Mouse (Mus musculus) cerebral cortex, adult 2 months (tissue): ENCODE data around the gene Pdxdc1.

Experiments
- WGBS: fragments of 180-500 bp; shearing (Covaris S2); methylation state at CpG from one replicate; pipeline ENCODE4 v1.1.7; 2018; 5-methylcytosine and 5-hydroxymethylcytosine counted together

Gene Pdxdc1

DNA sequence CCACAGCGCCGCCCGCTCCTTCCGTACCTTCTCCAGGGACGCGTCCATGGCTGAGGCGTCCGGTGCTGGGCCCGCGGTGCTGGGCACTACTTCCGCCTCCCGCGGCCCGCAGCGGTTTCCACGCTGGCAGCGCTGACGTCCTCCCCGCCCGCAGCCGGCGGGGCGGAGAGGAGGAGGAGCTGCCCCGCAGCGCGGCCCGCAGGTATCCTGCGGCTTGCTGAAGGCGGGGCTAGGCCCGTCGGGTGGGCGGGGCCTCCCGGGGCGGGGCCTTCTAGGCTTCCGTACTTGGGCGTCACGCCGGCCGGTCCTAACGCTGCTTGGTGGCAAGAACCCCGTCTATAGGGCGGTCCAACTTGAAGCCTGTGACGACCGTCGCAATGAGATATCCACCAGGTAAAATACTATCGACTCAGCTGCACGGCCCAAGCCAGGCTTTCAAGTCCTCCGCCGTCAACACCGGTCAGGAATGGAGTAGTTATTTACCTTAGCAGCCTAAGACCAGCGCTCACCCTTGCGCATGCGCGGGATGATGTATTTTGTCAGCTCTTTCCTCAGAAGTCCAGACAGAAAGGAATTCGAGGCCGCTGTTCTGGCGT lies at the start of gene Pdxdc1, which contains the start of gene Mpv17l:
Pdxdc1 (minus strand) TSS at position 244 of the 596 bp plus-strand sequence.
Mpv17l (plus strand) TSS at position 274 of the 596 bp plus-strand sequence.
- under 1% methylated on average over 49 of the region's 57 CpGs for WGBS

DNA sequence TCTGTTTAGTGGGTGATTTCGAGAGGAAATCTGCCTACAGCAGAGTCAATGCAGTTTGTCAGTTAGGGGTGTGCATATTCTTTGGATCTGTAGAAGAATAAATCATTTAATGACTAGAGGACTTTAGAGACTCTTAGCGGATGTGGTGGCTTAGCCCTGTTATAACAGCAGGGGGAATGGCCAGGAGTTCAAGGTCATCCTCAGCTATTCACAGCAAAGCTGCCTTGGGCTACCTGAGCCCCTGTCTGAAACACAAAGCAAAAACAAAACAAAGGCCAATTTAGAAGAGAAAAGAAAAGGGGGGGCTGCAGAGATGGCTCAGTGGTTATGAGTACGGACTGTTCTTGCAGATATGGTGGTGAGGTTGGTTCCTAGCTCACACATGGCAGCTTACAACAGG lies 48.3 kb upstream of the Pdxdc1 start:
- WGBS, result 65% methylated on average over 3 of the region's 3 CpGs

DNA sequence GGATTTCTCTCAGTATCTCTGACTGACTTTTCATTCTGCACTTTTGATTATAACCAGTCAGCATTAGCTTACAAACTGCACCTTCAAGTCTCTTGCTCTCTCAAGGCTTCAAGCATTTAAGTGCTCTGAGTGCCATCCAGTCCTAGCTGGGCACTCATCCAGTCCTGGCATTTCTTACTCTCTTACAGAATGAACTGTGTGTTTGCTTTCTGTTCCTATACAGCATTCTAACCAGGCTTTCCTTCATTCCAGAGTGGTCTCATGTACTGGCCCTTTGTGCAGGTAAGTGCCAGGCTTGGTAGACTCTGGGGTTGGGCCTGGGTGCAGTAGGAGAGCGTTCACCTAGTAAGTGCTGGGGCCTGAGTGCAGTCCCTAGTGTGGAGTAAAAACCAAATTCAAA lies 43.4 kb upstream of the Pdxdc1 start:
- 88% methylated on average over 1 of the region's 1 CpGs for WGBS

DNA sequence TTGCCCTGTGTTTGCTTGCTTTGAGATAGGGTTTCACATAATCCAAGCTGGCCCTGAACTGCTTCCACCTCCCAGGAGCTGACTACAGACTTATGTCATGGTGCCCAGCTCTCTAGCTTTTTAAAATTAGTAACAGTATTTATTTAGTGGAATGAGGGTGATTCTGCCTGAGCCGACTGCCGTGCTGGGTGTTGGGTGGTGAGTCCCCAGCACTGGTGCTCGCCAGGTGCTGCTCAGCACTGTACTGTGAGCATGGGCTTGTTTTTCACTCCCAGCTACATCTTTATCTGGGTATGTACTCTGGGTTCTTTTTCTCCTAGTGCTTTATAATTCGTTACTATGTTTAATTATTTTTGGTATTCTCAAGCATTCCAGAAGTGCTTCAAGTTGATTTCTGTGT lies 42.2 kb upstream of the Pdxdc1 start:
- 52% methylated on average over 4 of the region's 4 CpGs for WGBS

DNA sequence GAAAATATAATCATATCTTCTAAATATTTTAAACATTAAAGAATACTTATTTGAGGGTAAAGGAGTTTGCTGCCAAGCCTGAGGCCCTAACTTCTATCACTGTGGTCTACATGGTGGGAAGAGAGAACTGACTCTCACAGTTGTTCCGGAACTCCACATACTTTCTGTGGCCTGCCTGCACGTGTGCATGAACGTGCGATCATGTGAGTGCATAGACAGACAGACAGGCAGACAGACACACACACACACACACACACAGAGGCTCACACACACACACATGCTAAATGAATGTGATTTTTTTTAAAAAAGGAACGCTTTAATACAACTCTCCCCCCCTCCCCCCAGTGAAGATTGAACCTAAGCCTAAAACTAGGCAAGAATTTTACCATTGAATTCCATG lies 41.8 kb upstream of the Pdxdc1 start:
- 79% methylated on average over 5 of the region's 5 CpGs for WGBS

DNA sequence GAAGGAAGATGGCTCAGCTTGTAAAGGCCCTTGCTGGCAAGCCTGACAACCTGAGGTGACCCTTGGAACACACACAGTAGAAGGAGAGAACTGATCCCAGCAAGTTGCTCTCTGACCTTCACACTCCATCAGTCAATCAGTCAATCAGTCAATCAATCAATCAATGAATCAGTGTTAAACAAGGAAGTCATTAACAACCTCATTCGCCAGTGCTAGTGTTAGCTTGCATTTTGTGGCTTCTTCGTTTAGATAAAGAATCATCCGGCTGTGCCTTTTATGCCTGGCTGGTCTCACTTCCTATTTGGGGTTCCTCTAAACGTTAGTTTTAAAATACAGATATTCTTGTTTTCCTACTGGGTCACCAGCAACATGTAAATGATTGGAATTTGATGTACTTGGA lies 41.2 kb upstream of the Pdxdc1 start:
- 41% methylated on average over 4 of the region's 4 CpGs for WGBS

DNA sequence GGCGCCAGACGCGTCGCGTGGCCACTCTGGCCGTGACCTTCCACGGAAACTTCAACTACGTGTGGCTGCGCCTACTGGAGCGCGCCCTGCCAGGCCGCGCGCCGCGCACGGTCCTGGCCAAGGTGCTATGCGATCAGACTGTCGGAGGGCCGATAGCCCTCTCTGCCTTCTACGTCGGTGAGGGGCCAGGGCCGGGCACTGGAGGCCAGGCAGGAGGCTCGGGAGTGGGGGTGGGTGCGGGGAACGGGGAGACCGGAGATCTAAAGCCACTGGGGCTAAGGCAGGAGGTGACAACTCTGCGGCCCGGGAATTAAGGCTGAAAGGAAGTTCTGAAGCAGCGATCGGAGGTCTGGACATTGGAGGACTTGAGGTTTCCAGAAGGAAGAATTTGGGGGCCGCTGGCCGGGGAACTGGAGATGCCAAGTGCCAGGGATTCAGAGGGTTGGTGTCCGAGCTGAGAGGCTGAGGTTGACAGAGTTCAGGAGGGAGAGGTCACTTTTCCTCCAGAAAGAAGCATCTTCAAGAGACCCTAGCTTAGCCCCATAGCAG lies 38.0 kb upstream of the Pdxdc1 start:
- WGBS, result 3% methylated on average over 34 of the region's 34 CpGs

DNA sequence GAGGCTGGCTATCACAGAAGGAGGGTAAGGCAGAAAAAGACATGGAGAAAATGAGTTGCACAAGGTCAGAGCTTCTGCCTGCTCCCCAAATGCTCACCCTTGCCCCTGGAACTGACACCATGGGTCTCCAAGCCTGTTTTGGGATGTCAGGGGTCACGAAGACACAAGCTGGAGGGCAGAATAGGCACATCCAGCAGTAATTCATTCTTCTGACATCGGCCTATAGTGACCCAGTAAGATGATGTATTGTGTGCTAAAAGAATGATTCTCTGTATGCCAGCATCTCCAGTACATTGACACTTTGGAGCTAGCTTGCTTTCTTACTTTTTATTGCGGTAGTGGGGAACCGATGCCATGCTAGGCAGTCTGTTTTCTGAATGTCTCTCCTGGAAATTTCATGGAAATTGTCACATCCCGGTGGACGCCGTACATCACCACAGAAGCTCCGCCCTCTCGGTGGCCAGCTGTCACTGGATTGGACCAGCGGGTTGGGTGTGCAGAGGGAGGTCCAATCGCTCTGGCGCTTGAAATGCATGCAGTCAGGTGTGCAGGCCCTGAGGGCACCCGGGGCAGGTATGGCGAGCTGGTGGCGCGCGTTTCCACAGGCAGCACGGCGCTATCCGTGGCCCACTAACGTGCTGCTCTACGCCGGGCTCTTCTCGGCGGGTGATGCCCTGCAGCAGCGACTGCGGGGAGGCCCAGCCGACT lies 37.4 kb upstream of the Pdxdc1 start:
- WGBS, result 3% methylated on average over 28 of the region's 28 CpGs

DNA sequence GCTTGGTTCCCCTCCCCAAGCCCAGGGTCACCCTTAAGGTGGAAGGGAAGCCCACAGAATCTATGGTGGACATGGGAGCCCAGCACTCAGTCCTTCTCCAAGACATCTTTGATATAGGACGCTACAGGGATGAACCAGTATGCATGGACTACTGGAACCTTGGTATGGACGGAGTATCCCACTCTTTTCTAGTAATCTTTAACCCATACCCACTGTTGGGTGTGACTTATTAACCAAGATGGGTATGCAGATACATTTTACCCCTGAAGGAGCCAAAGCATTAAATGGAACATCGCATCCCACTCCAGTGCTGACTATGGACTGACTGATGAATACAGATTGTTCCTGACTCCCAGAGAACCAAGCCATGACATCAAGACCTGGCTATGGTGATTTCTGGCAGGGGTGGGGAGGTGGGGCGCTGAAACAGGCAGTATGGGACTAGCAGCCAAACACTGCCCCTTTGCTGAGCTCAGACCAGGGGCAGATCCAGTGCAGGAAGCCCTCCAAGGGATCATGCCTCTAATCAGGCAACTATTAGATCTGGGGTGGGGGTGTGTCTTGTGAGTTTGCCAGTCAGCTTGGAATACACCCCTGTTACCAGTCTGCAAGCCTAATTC lies 24.6 kb upstream of the Pdxdc1 start:
- WGBS, result 88% methylated on average over 4 of the region's 4 CpGs

DNA sequence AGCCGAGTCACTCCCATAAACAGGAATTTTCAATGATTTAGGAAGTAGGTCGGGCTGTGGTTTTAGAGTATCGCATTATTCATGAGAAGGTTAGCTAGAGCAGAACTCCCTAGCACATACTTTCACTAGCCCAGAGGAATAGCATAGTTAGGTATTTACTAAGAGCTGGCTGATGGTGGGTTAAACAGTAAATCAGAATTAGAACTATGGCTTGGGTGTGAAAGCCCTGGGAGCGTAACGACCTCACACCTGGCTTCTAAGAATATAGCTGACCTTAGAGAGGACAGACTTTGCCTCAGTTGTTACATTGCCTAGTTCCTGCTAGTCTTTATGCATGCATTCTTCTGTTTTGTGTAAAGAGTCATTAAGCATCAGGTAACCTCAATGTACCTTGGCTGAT lies 20.0 kb upstream of the Pdxdc1 start:
- WGBS, result 95% methylated on average over 5 of the region's 5 CpGs

DNA sequence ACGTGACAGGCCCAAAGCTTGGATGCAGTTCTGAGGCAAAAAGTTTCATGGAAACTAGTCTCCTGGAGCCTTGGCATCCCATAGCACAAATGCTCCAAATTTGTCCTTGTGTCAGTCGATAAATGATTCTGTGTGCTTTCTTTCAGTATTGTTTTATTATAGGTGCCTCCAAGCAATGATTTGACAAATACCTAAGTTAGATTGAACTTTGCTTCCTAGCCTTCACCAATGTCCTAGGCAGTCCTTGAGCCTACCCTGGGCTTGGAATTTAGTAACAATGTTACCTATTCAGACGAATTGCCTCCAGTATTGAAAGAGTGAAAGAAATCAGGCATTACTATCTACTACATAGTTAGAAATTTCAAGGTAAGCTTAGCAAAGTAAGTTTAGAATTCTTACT lies 19.6 kb upstream of the Pdxdc1 start:
- 92% methylated on average over 3 of the region's 3 CpGs for WGBS

DNA sequence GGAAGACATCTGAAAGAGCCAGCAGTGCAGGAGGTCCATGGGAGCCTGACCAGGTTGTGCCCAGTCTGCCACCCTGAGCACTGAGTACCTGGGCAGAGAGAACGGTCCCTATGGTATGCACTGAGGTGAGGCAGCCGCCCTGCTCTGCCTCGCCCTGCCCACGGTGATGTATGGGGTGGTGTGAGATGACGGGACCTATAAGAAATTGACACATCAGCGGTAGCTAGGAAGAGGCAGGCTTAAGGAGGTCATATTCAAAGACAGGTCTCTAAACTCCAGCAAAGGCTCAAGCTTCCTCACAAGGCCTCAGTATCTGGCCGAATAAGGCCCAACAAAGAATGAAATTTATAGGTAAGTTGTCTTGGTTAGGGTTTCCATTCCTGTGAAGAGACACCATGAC lies 18.9 kb upstream of the Pdxdc1 start:
- 97% methylated on average over 7 of the region's 7 CpGs for whole genome bisulfite sequencing

DNA sequence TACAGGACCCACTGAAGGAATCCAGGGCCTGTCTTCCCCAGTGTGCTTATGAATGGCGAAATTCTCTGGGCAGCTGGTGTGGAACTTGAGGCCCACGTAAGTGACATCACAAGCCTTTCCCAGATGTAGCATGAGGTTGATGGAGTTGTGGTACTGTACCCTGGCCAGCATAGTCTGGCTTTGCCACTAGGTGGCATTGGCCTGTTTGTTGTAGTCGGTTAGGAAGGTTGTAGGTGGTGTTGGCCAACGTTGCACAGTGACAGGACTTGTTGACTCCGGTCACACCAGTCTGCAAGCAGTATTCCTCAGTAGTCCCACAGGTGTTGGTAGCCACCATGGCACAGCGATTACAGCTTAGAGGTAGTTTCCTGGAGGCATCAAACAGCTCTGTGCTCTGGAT lies 18.1 kb upstream of the Pdxdc1 start:
- WGBS, result 86% methylated on average over 6 of the region's 6 CpGs

DNA sequence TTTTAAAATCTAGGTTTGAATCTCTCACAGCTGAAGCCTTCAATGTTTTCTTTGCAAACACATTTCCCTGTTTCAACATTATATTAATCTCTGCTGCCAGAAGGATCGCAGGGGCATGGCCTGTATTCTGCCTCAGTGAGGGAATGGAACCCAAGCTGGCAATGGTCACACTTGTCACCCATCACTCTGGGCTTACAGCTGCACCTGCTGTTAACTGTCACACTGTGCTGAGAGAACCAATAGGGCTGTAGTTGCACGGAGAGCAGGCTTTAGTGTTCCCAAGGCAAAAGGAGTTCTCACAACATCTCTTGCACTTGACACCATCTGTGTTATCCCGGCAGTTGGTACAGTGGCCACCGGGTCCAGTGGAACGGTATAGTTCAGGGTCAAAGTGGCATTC lies 17.2 kb upstream of the Pdxdc1 start:
- WGBS, result 94% methylated on average over 5 of the region's 5 CpGs

DNA sequence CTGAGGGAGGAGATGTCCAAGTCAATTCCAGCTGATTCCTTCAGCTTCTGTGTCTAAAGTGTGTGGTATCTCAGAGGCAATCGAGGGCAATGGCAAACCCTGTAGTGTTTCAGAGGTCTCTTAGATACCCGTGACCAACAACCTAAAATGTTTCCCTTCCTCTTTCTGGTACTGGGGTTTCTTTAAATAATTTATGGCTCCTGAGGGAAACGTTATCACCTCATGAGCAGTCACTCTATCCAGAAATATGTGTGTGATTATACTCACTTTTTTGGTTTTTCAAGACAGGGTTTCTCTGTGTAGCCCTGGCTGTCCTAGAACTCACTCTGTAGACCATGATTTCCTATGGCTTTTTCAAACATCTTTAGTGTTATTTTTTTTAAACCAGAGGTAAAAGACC lies 4.4 kb upstream of the Pdxdc1 start:
- WGBS, result 89% methylated on average over 3 of the region's 3 CpGs

DNA sequence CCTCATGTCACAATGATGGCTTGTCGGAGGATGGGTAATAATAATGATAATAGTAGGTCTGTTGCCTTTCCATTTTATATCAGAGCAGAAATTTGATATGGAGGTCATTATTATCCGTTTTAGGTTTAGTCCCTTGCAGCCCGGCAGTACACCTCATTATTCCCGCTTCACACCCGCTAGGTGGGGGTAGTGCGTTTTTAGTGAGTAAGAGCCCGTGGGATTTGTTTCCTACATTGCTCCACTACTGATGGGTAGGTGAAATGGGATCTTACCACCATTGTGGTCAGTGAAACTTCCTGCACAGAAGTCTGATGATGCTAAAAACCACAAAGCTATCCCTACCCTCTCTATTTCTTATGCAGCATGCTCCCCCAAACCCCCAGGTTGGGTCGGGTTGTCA lies 557 bp upstream of the Pdxdc1 start:
- WGBS, result 2% methylated on average over 8 of the region's 8 CpGs

DNA sequence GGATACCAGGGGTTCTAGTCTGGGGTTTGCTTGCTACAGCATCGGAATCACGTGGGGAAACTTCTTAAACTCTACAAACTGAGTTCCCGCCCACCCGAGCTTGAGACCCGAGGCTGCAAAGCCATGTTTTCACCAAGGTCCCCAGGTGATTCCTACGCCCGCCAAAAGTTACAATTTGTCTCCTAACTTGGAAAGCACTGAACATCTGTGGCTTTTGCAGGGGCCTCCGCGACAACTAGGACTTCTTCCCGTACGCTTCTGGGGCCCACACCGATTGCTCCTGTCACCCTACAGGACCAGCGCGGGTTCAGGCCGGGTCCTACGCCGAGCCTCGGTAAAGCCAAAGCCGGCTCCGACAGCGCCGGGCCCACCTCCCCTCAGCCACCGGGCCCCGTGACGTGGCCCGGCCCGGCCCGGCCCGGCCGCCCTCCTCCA lies 517 bp downstream of the Pdxdc1 start:
- 1% methylated on average over 30 of the region's 30 CpGs for WGBS

DNA sequence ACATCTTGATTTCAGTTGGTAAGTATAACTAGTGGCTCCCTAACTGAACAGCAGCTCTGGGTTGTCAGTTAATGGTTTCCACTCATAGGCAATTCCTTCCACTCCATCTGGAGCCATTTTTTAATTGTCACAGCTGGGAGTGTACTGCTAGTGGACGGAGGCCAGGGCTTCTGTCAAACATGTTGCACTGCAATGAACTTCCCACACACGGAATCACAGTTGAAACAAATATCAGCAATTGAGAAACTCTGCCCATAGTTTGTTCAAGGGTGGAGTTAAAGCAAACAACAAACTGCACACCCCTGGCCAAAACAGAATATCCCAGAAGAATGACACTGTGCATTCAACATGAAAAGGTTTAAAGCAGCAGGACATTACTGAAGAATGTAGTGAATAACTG lies 4.0 kb downstream of the Pdxdc1 start:
- 59% methylated on average over 2 of the region's 2 CpGs for WGBS

DNA sequence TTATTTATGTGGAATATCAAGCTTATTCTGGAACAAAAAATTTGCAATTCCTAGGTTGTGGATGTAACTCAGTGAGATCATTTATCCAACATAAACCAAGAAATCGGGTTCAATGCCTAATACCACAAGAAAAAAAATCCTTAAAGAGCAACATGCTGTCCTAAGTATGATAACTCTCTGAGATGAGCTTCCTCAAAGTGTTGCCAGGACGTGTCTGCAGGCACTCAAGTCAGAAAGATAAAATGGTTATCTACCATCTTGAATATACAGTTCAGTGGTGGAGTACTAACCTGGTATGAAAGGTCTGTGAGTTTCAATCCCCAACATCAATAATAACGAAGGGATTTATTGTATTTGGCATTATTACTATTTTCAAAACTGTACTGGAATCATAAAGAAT lies 6.6 kb downstream of the Pdxdc1 start:
- 87% methylated on average over 3 of the region's 3 CpGs for WGBS

DNA sequence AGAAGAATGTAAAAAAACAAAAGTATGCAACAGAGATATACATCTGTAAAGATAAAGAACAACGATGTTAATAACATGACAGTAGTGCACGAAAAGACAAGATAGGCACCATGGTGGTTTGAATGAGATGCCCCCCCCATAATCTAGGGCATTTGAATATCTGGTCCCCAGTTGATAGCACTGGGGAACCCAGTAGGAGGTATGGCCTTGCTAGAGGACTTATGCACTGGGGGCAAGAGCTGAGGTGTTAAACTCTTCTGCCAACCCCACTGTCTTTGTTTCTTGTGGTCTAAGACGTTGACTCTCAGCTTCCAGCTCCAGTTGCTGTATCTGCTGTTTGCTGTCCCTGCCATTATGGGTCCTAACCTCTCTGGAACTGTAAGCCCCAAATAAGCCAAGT lies 7.2 kb downstream of the Pdxdc1 start:
- 90% methylated on average over 3 of the region's 3 CpGs for WGBS

DNA sequence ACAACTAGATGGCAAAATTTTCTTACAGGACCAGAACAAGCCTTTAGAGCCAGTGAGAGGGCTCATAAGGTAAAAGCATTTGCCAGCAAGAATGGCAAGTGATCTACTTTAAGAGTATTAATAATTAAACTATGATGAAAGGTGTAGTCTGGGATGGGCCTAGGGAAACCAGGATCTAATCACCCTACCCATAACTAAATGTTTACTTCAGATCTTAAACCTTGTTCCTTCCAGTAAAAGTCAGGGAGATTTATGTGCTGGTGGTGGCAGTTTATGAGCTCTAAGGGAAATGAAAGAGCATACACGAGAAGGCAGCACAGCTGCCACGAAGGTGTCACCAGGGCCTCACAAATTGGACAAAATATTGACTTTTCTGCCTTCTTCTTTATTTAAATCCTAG lies 8.8 kb downstream of the Pdxdc1 start:
- WGBS, result 85% methylated on average over 2 of the region's 2 CpGs

DNA sequence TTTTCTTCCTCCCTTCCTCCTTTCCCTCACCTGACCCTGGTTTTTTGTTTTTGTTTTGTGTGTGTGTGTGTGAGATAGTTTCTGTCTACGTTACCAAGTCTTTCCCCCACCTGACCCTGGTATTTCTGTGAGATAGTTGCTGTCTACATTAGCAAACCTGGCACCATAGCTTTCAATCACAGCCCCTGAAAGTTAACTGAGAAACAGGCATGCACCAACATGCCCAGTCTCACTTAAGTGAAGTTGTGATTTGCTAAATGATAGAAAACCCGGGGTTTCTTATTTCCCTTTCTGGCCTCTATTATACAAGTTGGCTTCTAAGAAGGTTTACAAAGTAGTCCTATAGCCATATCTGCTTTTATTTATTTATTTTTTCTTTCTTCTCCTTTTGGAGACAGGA lies 12.5 kb downstream of the Pdxdc1 start:
- WGBS, result 90% methylated on average over 2 of the region's 2 CpGs
